Mouse (Mus musculus) testis, postnatal 10 days (tissue): Measurements from ENCODE around the gene Mmp14.
A peak's percentile ranks its signal among the peaks of the same experiment; 100 is the strongest.

ENCODE experiments used
- DNase-seq: peaks from one replicate; pipeline ENCODE4 v3.0.0; 2021; ENCODE audit warnings: low spot score

Mmp14 gene

DNA sequence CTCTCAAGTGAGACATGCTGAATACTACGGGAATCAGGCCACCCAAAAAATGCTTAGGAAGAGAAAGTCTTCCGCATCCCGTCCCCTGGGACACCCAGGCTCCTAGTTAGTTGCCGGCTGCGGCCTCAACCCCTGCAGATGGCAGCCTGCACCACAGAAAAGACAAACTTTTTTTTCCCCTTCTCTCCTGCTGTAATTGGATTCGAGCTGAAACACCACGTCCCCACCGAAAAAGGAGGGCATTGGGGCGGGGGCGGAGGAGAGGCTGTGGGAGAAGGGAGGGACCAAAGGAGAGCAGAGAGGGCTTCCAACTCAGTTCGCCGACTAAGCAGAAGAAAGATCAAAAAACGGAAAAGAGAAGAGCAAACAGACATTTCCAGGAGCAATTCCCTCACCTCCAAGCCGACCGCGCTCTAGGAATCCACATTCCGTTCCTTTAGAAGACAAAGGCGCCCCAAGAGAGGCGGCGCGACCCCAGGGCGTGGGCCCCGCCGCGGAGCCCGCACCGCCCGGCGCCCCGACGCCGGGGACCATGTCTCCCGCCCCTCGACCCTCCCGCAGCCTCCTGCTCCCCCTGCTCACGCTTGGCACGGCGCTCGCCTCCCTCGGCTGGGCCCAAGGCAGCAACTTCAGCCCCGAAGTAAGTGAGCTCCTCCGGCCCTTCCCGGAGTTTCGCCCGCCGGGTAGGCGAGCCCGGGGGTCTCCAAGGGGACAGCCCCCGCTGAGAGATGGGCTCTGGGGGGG lies at the start of gene Mmp14:
Mmp14 (plus strand) TSS at position 279 of the 744 bp plus-strand sequence.
- peak; percentile 86 for DNase-seq

DNA sequence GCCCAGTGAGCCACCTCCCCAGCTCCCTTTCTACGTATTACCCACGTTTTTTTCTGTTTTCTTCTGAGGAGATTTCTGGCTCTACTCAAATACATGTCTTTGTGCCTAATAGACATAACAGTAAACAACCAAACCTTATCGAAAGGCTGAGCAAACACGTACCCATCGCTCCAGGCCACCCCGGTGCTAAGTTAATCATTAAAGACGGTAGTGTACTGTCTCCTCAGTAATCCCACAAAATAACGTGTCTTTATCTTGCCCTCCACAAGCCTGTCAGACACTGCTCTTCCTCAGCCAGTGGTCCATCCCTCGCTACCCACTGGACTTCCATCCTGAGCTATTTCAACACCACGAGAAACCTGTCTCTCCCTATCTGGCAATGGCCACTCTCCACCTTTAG lies 49.6 kb upstream of the Mmp14 start:
- no peak for DNase-seq

DNA sequence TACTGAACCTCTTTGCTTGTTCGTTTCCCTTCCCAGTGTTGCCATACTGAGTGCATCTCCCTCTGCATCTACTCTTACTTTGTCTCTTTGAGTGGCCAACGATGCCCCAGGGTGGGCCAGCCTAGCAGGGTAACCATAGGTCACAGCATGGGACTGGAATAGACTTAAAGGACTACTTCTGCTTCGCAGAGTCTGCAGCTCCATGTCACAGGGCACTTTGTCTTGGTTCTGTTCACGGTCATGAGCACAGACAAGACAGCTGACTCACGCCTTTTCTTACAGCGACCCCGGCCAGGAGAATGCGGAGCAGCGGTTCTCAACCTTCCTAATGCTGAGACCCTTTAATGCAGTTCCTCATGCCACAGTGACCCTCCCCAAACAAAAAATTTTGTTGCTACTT lies 48.8 kb upstream of the Mmp14 start:
- no peak for DNase-seq

DNA sequence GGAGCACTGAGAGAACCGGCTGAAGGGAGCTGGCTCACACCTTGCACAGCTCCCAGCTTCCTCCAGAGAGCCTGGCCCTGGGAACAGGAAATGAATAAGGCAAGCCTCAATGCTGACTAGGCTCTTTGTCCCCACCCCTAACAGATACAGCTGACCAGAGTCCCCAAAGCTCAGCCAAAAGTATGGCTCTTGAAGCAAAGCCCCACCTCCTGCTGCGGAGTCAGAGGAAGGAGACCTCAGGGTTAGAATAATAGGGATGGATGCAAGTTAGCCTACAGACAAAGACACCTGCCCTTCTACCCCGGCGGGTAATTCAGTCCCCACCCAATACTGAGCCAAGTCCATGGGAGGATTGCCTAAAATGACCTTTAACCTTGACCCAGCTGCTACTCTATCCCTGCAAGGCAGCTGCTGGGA lies 48.0 kb upstream of the Mmp14 start:
- no peak for DNase-seq

DNA sequence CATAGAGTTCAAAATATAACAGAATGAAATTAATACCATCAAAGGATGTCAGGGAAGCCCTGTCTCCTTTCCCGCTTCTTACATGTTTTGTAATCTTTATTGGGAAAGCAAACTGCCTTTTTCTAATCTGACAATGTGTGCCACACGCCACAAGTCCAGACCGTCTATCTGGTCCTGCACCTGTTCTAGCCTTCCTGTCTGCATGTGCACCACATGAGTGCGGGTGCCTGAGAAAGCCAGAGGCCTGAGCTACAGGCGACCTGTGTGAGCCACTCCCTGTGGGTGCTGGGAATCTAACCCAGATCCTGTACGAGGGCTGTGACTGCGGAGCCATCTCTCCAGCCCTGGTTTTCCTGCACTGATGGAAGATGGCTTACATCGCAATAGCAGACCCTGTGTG lies 47.0 kb upstream of the Mmp14 start:
- no peak for DNase-seq

DNA sequence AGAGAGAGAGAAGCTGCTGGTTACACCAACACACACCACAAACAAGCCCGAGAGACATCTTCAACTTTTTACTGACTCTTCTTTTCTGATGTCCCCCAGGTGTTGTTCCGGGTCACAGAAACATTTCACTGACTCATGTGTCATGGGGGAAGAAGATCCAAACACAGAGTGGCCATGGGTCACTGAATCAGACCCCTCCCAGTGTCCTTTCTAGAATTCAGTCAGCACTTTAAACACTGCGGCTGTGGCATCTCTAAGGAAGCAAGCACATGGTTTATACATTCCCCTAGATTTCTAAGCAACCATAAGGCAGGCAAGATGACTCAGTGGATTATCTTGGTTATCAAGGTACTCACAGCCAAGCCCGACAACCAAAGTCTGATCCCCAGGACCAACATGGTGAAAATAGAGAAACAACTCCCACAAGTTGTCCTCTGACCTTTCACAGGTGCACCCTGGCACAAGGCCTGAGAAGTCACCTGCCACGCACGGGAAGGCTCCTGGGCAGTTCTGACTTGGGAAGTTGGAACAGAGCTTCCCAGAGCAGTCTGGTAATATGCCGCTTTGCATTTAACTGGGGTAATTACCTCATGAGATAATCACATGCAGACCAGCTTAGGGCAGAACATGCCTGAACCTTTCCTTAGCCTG lies 45.3 kb upstream of the Mmp14 start:
- DNase-seq = no peak

DNA sequence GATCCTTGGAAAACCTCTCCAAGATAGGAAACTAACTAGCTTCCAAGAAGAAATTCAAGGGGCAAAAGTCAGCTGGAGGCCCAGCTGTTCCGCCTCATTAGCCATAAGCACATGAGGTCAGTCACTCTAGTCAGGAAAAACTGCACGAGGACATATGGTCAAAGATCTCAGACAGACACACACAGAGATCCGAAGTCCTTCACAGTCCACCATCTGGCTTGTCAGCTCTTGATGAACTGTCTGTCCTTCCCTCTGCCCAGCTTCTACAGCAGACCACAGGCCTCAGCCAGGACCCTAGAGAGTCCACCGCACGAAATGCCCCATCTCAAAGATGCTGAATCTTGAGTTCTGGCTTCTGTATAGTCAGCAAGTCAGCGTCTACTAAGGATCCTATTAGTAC lies 43.9 kb upstream of the Mmp14 start:
- DNase-seq = no peak

DNA sequence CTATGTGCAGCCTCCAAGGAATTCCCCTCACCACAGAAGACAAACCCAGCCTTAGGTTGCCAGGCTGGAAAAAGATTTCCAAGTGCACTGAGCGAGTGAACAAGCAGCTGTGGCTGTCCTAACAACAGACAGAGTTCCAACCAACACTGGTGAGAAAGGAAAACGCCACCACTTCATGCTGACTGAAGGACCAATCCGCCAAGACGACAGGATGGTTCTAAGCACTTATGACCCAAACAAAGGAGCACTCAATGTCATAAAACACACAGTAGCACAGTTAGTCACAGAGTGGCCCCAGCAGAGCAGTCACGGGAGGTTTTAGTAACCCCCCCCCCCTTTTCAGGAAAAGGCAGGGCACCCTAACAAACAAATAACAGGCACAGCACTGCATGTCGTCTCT lies 40.6 kb upstream of the Mmp14 start:
- no peak for DNase-seq

DNA sequence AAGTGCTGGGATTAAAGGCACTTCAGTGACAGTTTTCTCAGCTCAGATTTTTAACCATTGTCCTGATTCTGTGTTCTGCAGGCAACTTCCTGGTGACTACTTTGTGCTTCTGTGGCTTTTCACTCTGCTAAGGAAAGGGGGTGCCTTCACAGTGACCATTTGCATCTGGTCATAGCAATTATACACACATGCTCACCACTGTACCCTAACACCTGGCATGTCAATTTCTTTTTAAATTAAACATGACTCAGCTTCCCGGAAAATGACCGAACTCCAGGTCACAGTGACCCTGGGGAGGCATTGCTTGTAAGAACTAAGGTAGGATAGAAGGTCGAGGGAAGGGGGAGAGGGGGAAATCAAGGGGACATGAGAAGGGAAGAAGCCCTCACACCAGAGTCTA lies 37.6 kb upstream of the Mmp14 start:
- DNase-seq = no peak

DNA sequence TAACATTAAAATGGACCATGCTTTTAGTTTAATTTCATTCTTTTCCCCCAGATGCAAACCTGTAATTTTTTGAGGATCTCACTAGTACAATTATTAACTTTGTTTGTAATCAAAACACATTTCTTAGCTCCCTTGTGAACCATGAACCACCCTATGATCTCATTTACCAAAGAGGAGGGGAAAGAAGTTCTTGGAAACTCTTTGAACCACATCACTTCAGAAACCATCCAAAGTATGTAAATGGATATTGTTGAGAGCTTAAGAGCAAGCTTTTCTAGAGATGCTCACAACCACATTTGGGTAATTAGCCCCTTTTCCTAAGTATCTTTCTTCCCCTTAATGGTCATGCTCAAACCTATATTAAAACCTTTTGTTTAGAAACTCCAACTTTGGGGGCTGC lies 37.1 kb upstream of the Mmp14 start:
- no peak for DNase-seq

DNA sequence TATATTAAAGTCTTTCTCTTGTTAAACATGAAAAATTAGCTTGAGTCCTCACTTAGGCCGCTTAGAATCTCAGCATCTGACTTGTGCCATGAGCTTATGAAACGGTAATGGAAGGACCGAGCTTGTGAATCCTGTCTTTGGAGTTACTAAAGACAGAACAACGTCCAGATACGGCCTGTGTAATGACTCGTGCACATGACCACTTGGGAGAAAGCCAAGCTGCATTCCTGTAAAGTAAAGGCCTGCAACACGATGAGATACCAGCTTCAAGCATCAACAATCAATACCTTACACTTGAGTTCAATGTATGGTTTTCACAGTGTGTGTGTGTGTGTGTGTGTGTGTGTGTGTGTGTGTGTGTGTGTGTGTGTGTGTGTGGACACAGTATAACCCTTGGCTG lies 34.7 kb upstream of the Mmp14 start:
- no peak for DNase-seq

DNA sequence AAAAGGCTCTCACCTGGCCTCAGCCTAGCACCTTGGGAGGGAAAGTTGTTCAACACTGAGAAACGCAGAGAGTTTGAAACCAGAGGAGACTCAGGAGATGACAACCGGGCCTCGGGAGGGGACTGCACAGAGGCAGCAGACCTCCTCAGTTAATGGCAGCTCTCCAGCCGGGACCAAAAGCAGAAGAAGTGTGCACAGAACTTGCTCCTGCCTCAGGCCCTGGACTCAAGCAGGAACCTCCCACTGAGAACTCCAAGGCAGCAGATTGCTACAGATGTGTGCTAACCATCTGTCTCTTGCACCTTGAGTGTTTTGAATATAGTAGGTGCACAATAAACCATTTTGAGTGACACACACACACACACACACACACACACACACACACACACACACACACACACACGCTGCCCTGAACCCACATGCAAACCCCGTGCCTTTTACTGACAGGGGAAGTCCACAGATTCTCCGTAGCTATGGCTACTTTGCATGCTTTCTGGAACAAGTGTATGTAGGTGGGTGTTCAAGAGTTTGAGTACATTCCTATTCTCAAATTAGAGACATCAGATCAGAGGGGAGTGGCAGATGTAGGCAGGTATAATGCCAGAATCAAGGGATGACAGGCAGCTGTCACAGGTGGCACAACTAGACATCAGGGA lies 33.4 kb upstream of the Mmp14 start:
- no peak for DNase-seq

DNA sequence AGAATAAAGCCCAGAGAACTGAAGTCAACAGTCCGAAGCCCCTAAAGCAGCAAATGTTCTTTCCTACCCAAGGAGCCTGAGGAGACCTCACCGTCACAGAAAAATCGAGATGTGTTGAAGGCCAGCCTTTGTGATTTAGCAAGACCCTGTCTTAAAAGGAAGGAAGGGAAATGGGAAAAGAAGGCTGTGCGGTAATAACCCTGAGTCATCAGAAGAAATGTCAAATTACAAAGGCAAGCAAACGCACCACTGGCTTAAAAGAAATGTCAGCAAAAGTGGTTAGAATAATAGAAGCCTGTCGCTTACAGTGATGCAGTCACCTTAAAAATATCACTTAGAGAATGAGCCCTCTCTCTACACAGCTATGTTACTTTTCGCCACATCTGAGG lies 32.9 kb upstream of the Mmp14 start:
- no peak for DNase-seq

DNA sequence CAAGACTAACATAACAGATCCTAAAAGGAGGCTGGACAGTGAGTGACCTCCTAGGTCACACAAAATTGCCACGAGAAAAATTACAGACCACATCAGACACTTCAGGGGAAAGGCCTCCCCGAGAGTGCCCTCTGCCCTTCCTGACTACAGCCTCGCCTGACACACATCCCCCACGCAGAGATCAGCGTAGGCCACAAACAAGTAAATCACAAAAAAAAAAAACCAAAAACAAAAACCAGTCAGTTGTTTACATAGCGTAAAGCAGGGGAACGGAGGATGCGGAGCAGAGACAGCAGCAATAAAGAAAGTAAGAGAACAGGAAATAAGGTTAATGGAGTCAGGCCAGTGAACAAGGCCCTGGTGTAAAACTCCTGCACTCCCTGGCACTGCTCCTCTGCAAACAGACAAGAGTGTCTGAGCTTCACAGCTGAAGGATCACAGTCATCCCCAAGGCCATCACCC lies 32.5 kb upstream of the Mmp14 start:
- no peak for DNase-seq

DNA sequence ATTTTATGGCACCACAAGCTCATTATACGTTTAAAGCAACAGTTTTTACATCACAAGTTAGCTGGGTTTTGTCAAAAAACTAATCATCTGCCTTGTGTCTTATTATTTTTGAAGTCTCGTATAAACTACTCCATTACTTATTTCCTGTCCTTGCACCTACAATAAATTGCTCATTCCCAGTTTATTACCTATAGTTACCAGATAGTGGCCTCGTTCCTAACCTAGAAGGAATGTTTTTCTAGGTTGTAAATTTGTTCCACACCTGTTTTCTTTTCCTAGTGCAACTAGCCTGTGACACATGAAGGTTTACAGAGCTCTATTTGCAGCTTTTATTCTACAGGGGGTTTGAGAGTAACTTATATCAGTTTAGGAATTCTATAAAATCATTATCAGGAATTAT lies 29.7 kb upstream of the Mmp14 start:
- DNase-seq = no peak

DNA sequence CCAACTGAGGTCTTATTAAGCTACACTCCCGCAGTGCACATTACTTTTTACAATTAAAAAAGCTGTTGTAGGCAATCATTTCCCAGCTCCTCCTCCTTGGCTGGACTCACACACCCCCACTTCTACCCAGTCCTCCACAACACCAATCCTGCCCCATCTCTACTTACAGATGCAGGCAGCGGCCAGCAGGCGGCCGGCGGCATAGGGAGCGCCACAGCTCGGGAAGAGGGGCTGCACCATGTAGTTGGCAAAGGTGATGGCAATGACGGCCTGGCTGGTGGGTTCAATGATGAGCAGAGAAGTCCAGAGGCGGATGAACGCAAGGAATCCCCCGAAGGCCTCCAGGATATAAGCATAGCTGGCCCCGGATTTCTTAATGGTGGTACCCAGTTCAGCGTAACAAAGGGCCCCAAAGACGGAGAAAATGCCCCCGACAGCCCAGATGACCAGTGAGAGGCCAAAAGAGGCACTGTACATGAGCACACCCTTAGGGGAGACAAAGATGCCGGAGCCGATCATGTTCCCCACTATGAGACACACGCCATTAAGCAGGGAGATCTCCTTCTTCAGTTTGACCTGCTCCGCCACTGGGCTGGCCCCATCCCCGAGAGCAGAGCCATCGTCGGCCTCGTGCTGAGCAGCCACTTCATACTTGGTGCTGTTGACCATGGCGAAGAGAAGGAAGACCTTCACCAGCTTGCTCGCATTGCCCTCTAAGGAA lies 22.9 kb upstream of the Mmp14 start:
- DNase-seq = no peak

DNA sequence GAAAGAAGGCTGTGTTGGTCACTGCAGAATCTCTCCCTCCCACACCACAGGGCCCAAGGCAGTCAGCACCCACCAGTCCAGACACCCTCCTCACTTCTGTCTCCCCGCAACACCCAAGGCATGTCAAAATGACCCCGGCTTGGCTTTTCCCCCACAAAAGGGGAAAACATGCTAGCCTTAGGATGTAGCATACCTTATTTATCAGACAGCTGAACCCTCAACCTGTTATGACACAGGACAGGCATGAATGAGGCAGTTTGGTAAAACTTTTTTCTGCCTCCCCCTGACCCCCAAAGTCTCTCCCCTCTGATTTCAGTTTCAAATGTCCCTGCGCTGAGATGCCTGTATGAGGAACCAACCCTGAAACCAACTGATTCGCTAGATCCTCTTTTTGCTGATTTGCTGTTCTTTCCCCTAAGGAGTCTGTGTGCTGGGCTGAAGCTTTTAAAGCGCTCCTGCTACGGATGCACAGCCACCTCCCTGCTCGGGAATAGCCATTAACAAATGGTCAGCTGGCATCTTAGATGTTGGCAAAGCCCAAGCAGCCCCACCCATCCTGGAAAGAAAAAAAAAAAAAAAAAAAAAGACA lies 22.3 kb upstream of the Mmp14 start:
- no peak for DNase-seq

DNA sequence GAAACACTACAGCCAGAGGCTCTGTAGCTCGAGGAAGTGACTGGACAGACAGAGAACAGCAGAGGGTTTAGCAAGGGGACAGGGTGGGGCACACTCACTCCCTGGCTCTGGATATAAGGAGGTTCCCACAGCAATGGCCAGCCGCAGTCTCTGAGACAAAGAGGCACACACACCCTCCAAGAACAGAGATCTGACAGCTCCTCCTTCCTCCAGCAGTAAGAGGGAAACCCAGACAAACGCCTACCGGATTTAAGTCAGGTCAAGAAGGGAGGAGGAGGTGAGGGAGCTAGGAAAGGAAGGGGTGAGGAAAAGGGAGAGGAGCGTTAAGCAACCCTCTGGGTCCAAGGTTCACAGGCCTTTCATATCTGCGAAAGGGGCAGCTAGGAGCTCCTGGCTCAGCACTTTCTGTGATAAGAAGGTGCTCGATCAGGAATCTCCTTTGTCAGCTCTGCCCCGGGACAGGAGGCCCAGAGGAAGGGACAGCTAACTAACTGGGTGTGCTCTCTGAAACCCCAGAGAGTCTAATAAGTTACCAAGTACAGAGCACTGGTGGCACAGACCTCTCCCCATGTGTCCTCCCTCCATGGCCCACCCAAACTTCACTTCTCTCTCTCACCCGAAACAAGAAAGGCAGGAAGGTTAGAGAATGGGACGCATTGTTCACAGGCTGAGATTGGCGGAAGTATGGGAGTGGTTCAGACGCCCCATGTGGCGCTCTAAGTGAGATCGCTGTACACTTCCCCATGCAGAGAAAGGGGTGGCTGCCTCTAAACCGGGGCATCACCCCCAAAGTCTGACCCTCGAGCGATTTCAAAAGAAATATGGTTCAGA lies 21.2 kb upstream of the Mmp14 start:
- DNase-seq = no peak

DNA sequence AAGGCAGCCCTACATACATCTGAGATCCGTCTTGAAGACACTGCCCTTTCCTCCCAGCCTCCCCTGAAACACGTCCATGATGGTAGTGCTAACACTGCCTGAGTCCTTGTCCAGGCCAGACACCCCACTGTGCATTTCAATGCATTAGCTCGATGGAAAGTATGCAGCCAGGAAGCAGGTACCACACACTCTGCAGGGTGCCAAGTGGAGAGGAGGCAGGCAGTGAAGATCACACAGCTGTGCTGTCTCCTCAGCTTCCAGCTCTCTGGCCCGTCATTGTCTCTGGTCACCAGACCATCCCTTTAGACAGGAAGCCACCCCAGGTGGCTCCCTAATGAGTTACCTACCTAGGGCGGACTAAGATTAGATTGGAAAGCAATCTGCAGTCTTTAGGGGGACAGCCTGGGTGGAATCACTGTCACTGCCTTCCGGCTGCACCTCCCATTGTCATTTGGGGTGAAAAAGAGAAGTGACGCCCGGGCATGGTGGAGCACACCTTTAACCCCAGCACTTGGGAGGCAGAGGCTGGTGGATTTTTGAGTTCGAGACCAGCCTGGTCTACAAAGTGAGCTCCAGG lies 19.3 kb upstream of the Mmp14 start:
- DNase-seq = no peak

DNA sequence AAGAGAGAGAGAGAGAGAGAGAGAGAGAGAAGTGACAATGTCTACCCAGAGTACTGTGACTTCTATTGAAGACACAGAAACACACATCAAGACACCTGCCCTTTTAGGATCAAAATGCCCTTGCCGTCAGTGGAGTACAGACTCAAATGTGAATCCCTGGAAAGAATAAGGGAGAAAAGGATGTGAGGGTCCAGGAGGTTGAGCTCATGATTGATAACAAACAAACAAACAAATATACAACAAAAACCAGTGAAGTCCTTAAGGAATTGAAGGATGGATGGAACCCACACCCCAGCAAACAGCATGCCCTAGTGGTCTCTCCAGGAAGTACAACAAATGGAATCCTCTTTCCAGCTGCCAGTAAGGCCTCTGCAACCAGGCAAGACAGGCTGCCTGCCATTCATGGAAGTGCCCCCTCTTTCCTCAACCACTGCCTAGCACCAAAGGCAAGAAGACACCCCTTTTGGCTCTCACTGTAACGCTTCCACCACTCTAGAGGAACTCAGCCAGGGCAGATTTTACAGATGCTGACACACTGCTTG lies 18.7 kb upstream of the Mmp14 start:
- DNase-seq = peak; percentile 71
